In genomic region chr3:27782056-27782765, GRCm38 (mm10) we compare ENCODE assay signal across 9 mouse cellular contexts.
DNase-seq lines count a peak whose midpoint lies in the region; ATAC-seq and TF ChIP-seq lines count a peak whose summit lies in the region.
"Had no signal": no experiment of that assay in that cellular context is flagged by ENCODE, and none has a peak within 500 bp of the region (broad histone marks: within the 10 kb centered on the region; RNA-seq: fewer than 3 reads in every experiment).

No protein-coding gene starts in this region.

- no peak for ATAC-seq in heart, embryonic 14.5 days (ENCODE audit: insufficient number of reproducible peaks, insufficient read depth, low FRiP score, low read depth)
- peak; percentile 84 for ATAC-seq in embryonic facial prominence, embryonic 14.5 days (ENCODE audit: low read depth)
- no peak for ATAC-seq in intestine, embryonic 16.5 days

- H3K36me3 ChIP-seq in heart, embryonic 14.5 days (ENCODE audit: control insufficient read depth, insufficient read depth, low read length), result no peaks in the 10 kb centered on the region
- no peaks in the 10 kb centered on the region for H3K36me3 ChIP-seq in embryonic facial prominence, embryonic 14.5 days (ENCODE audit: control insufficient read depth, insufficient read depth, low read length)
- H3K36me3 ChIP-seq in intestine, embryonic 16.5 days (ENCODE audit: control insufficient read depth, insufficient read depth, low read length), result no peaks in the 10 kb centered on the region
- no peaks in the 10 kb centered on the region for H3K36me3 ChIP-seq in kidney, adult 2 months (ENCODE audit: control insufficient read depth, insufficient read depth, low read length)

- peak overlapping the region; percentile 42; the same call in 1 of the 2 replicates for H3K9ac ChIP-seq in heart, embryonic 14.5 days (ENCODE audit: low read length)
- peak overlapping the region; percentile 45; the same call in 1 of the 2 replicates for H3K9ac ChIP-seq in embryonic facial prominence, embryonic 14.5 days (ENCODE audit: low read depth, low read length)
- peak overlapping the region; percentile 42; the same call in 1 of the 2 replicates for H3K9ac ChIP-seq in intestine, embryonic 16.5 days (ENCODE audit: low read depth, low read length)

- H3K4me1 ChIP-seq in heart, embryonic 14.5 days (ENCODE audit: control insufficient read depth in 2 of 2, insufficient read depth in 2 of 2, low read length in 2 of 2), result peaks cover 3 to 10% of the 10 kb centered on the region in 2 experiments; a peak in 2 of 4 replicates
- H3K4me1 ChIP-seq in embryonic facial prominence, embryonic 14.5 days (ENCODE audit: control insufficient read depth, insufficient read depth, low read length), result peaks cover 13% of the 10 kb centered on the region; the same call in 1 of the 2 replicates
- H3K4me1 ChIP-seq in intestine, embryonic 16.5 days (ENCODE audit: control insufficient read depth, insufficient read depth, low read length), result peaks cover 7% of the 10 kb centered on the region
- H3K4me1 ChIP-seq in kidney, adult 2 months (ENCODE audit: control insufficient read depth, insufficient read depth, low read length), result no peaks in the 10 kb centered on the region

- H3K9me3 ChIP-seq in heart, embryonic 14.5 days (ENCODE audit: control insufficient read depth, low read length), result no peaks in the 10 kb centered on the region
- no peaks in the 10 kb centered on the region for H3K9me3 ChIP-seq in embryonic facial prominence, embryonic 14.5 days (ENCODE audit: control insufficient read depth, low read length)
- H3K9me3 ChIP-seq in intestine, embryonic 16.5 days (ENCODE audit: control insufficient read depth, low read length), result no peaks in the 10 kb centered on the region

- DNase-seq in heart, postnatal 36 days, result no peak
- DNase-seq in embryonic facial prominence, embryonic 14.5 days (ENCODE audit: low spot score), result peak; percentile 59
- DNase-seq in neural tube, embryonic 10.5 days (ENCODE audit: extremely low spot score, low spot score), result peak; percentile 44
- no peak for DNase-seq in adrenal gland, postnatal 25 days
- DNase-seq in kidney, adult 2 months, result no peak
- no peak for DNase-seq in natural killer cell, adult 2 months (ENCODE audit: low spot score in 2 of 2)

- TF ChIP-seq CTCF in kidney, adult 2 months (conservative IDR thresholded peaks at IDR 0.05; ENCODE audit: insufficient read depth, insufficient read length, low read depth, low read length), result no peak

- WGBS in heart, embryonic 14.5 days, result 31% methylated on average over 19 of the region's 19 CpGs
- WGBS in embryonic facial prominence, embryonic 14.5 days, result 26% methylated on average over 17 of the region's 19 CpGs
- 38% methylated on average over 19 of the region's 19 CpGs for WGBS in intestine, embryonic 16.5 days
- WGBS in kidney, adult 2 months, result 69% methylated on average over 19 of the region's 19 CpGs

- H3K4me3 ChIP-seq in heart, embryonic 14.5 days (ENCODE audit: control insufficient read depth in 1 of 2, insufficient read depth in 1 of 2, low read depth in 1 of 2, low read length in 2 of 2), result 0 out of 4 replicates have a peak overlapping the region, but pooled peaks of 1 of the 2 experiments have one; percentile 0
- H3K4me3 ChIP-seq in embryonic facial prominence, embryonic 14.5 days (ENCODE audit: low read depth, low read length), result no peak overlapping the region
- H3K4me3 ChIP-seq in intestine, embryonic 16.5 days (ENCODE audit: low read length), result no peak overlapping the region
- H3K4me3 ChIP-seq in kidney, adult 2 months (ENCODE audit: insufficient read depth, low read depth, low read length), result no peak overlapping the region

- peak overlapping the region; percentile 35 for H3K4me2 ChIP-seq in heart, embryonic 14.5 days (ENCODE audit: low read length)
- peak overlapping the region; percentile 38 for H3K4me2 ChIP-seq in embryonic facial prominence, embryonic 14.5 days (ENCODE audit: low read depth, low read length)
- peak overlapping the region; percentile 16; the same call in 1 of the 2 replicates for H3K4me2 ChIP-seq in intestine, embryonic 16.5 days (ENCODE audit: low read depth, low read length)

- intact Hi-C loops in heart, postnatal 36 days (cut with DNase I), result no loop called here

- peak overlapping the region in 1 of 2 experiments; percentile 58; a peak in 2 of 4 replicates for H3K27ac ChIP-seq in heart, embryonic 14.5 days (replicated peaks in 1 of 2; ENCODE audit: control insufficient read depth in 1 of 2, insufficient read depth in 1 of 2, low read depth in 2 of 2, low read length in 2 of 2)
- peak overlapping the region; percentile 67 for H3K27ac ChIP-seq in embryonic facial prominence, embryonic 14.5 days (replicated peaks; ENCODE audit: low read depth, low read length)
- no peak overlapping the region; the same call in 1 of the 2 replicates for H3K27ac ChIP-seq in intestine, embryonic 16.5 days (ENCODE audit: low read length)
- no peak overlapping the region for H3K27ac ChIP-seq in kidney, adult 2 months (ENCODE audit: insufficient read depth, low read depth, low read length)

- H3K27me3 ChIP-seq in heart, embryonic 14.5 days (ENCODE audit: control insufficient read depth, insufficient read depth, low read length), result no peaks in the 10 kb centered on the region
- no peaks in the 10 kb centered on the region for H3K27me3 ChIP-seq in embryonic facial prominence, embryonic 14.5 days (replicated peaks; ENCODE audit: control insufficient read depth, insufficient read depth, low read length)
- H3K27me3 ChIP-seq in intestine, embryonic 16.5 days (replicated peaks; ENCODE audit: control insufficient read depth, insufficient read depth, low read length), result no peaks in the 10 kb centered on the region
- no peaks in the 10 kb centered on the region for H3K27me3 ChIP-seq in kidney, adult 2 months (replicated peaks; ENCODE audit: control insufficient read depth, insufficient read depth, low read length)
- H3K27me3 ChIP-seq: CH12.LX had no signal

- no peak for TF ChIP-seq POLR2A in kidney, adult 2 months (IDR thresholded peaks at IDR 0.05; ENCODE audit: low read depth, low read length)

Comparison
In these comparisons a context has a peak if more than half of its experiments do, and no peak if none do; other contexts are left out.
1. DNase-seq: peak in embryonic facial prominence, embryonic 14.5 days (single experiment) and neural tube, embryonic 10.5 days (single experiment); none in heart, postnatal 36 days (0 of 2), adrenal gland, postnatal 25 days (single experiment), kidney, adult 2 months (single experiment) and natural killer cell, adult 2 months (0 of 2).
2. Peak in every context shown above with its lines, with median percentiles within 50 percentile points of each other: H3K4me2 ChIP-seq and H3K9ac ChIP-seq.